Mouse (Mus musculus) stomach, embryonic 14.5 days (tissue): Measurements from ENCODE around the gene C1qtnf7. TPM values are rescaled to one million over a fixed set of nuclear protein-coding genes. Genes with fewer than 3 reads are reported as not detected.

ENCODE experiments used
- ATAC-seq: fragments of 200-750 bp; cut with Nextera tagmentation; 2 replicates; pipeline ENCODE4 v1.8.0; 2017; ENCODE audit warnings: low read depth, moderate TSS enrichment; ENCODE audit not compliant: insufficient number of reproducible peaks, insufficient read depth, low FRiP score
- H3K27ac ChIP-seq: fragments of 300-500 bp; sonication (generic); 2 replicates; pipeline ENCODE4 v1.5.1; 2014; ENCODE audit warnings: mild to moderate bottlenecking, low read length, moderate library complexity, mixed read lengths
- H3K27me3 ChIP-seq: fragments of 300-500 bp; sonication (generic); 2 replicates; pipeline ENCODE4 v1.6.1; 2014; ENCODE audit warnings: low read length, control low read depth, mixed read lengths; ENCODE audit not compliant: control insufficient read depth, insufficient read depth
- H3K36me3 ChIP-seq: fragments of 300-500 bp; sonication (generic); 2 replicates; pipeline ENCODE4 v1.6.1; 2014; ENCODE audit warnings: mild to moderate bottlenecking, control low read depth, low read length, moderate library complexity, mixed read lengths; ENCODE audit not compliant: control insufficient read depth, insufficient read depth
- H3K4me1 ChIP-seq: fragments of 300-500 bp; sonication (generic); 2 replicates; pipeline ENCODE4 v1.6.1; 2014; ENCODE audit warnings: low read length, control low read depth, mixed read lengths; ENCODE audit not compliant: control insufficient read depth, insufficient read depth
- H3K4me2 ChIP-seq: fragments of 300-500 bp; sonication (generic); replicated peaks from 2 replicates; pipeline ENCODE4 v1.6.1; 2014; ENCODE audit warnings: low read depth, low read length, control low read depth
- H3K4me3 ChIP-seq: fragments of 300-500 bp; sonication (generic); 2 replicates; pipeline ENCODE4 v1.5.1; 2014; ENCODE audit warnings: low read depth, low read length, control low read depth
- H3K9ac ChIP-seq: fragments of 300-500 bp; sonication (generic); replicated peaks from 2 replicates; pipeline ENCODE4 v1.6.1; 2014; ENCODE audit warnings: low read depth, mild to moderate bottlenecking, control low read depth, low read length, moderate library complexity, mixed read lengths
- H3K9me3 ChIP-seq: fragments of 300-500 bp; sonication (generic); 2 replicates; pipeline ENCODE4 v1.6.1; 2016; ENCODE audit warnings: low read depth, low read length, control low read depth; ENCODE audit not compliant: control insufficient read depth
- WGBS: fragments of 180-500 bp; shearing (Covaris S2); extraction: QIAGEN DNeasy Blood & Tissue Kit; methylation state at CpG from one replicate; pipeline ENCODE4 v1.1.7; 2014; 5-methylcytosine and 5-hydroxymethylcytosine counted together
- polyA plus RNA-seq: library from polyadenylated mRNA; unstranded; fragments of >200 nt; fragmentation: Nextera tagmentation; extraction: Ambion mirVana; gene quantifications from 2 replicates; pipeline ENCODE4 v1.2.1, GENCODE M21; 2014

The C1qtnf7 gene
- polyA plus RNA-seq, 1 experiment from 2014 or later: 17.3 TPM

- H3K27me3 ChIP-seq: no peaks in the 10 kb centered on the region
- H3K9me3 ChIP-seq: no peaks in the 10 kb centered on the region
- H3K36me3 ChIP-seq: no peaks in the 10 kb centered on the region
- H3K4me2 ChIP-seq: no peak overlapping the region
- no peak overlapping the region for H3K9ac ChIP-seq
- ATAC-seq: no peak
- WGBS: 66% methylated on average over 12 of the region's 12 CpGs
- no peaks in the 10 kb centered on the region for H3K4me1 ChIP-seq
- H3K4me3 ChIP-seq: no peak overlapping the region
- H3K27ac ChIP-seq: no peak overlapping the region
Observed at GRCm38 (mm10) chr5:43647098-43647774, 131.9 kb downstream of the C1qtnf7 start.

- Histone ChIP-seq H3K27ac (peak overlapping the region; percentile 96), H3K4me2 (peak overlapping the region; percentile 52; the same call in 1 of the 2 replicates), H3K9me3 (no peaks in the 10 kb centered on the region), H3K4me1 (peaks cover 16% of the 10 kb centered on the region), H3K27me3 (no peaks in the 10 kb centered on the region), H3K9ac (no peak overlapping the region), H3K4me3 (no peak overlapping the region), H3K36me3 (no peaks in the 10 kb centered on the region)
- 85% methylated on average over 3 of the region's 3 CpGs for WGBS
- ATAC-seq: no peak
Observed at GRCm38 (mm10) chr5:43661498-43661897, 146.2 kb downstream of the C1qtnf7 start.

- WGBS: 3% methylated on average over 19 of the region's 19 CpGs
- Histone ChIP-seq H3K4me1 (peaks cover 16% of the 10 kb centered on the region), H3K27ac (peak within 1 kb of the TSS; percentile 96), H3K4me3 (peak within 1 kb of the TSS; percentile 42), H3K36me3 (no peaks in the 10 kb centered on the region), H3K27me3 (no peaks in the 10 kb centered on the region), H3K4me2 (peak within 1 kb of the TSS; percentile 52), H3K9ac (peak within 1 kb of the TSS; percentile 53), H3K9me3 (no peaks in the 10 kb centered on the region)
- peak; percentile 78 for ATAC-seq
Observed at GRCm38 (mm10) chr5:43661997-43662961, 146.9 kb downstream of the C1qtnf7 start, which contains the start of gene Cc2d2a. Gene Cc2d2a, plus strand, starts transcription at chr5:43662346.

DNA sequence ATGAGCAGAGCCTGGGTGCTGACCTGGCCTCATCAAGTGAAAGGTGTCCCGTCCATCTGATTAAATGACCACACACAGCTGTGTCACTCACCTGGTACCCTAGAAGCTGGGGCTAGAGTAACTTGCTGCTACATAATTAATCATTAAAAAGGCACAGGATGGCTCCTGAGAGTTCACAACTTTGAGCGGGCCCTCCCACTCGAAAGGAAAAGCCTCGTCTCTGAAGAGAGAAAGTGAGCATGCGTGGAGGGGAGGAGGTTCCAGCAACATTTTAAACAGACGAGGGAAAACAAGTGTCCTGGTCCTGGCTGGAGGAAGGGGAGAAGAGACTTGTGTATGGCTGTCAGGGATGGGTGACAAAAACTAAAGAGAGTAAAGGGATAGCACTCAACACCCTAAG is 148.2 kb downstream of the C1qtnf7 start:
- H3K9me3 ChIP-seq: no peaks in the 10 kb centered on the region
- no peak overlapping the region for H3K9ac ChIP-seq
- H3K27ac ChIP-seq: peak overlapping the region; percentile 82
- H3K27me3 ChIP-seq: no peaks in the 10 kb centered on the region
- peak overlapping the region; percentile 42; the same call in 1 of the 2 replicates for H3K4me3 ChIP-seq
- no peaks in the 10 kb centered on the region for H3K36me3 ChIP-seq
- peak overlapping the region; percentile 52 for H3K4me2 ChIP-seq
- WGBS: 20% methylated on average over 6 of the region's 6 CpGs
- no peak for ATAC-seq
- H3K4me1 ChIP-seq: peaks cover 16% of the 10 kb centered on the region

GRCm38 (mm10) chr5:43665144-43665543 is 149.8 kb downstream of the C1qtnf7 start:
- no peak overlapping the region for H3K27ac ChIP-seq
- peaks cover 16% of the 10 kb centered on the region for H3K4me1 ChIP-seq
- no peak; the same call in 1 of the 2 replicates for ATAC-seq
- no peaks in the 10 kb centered on the region for H3K27me3 ChIP-seq
- no peak overlapping the region for H3K4me3 ChIP-seq
- peak overlapping the region; percentile 13; the same call in 1 of the 2 replicates for H3K4me2 ChIP-seq
- no peak overlapping the region for H3K9ac ChIP-seq
- WGBS: 19% methylated on average over 5 of the region's 5 CpGs
- H3K9me3 ChIP-seq: no peaks in the 10 kb centered on the region
- H3K36me3 ChIP-seq: no peaks in the 10 kb centered on the region

Other genes starting within 250 kb of the C1qtnf7 start
- gene Cc2d2a, start 146.8 kb downstream of the C1qtnf7 start, polyA plus RNA-seq: 15.6 and 15.7 TPM in 2 replicates